Mouse (Mus musculus): ENCODE results near the gene Gpr84.

GRCm38 (mm10) chr15:103307125-103307524 is 3.3 kb downstream of the Gpr84 start:
- TF ChIP-seq TCF12 (IDR thresholded peaks at IDR 0.05; ENCODE audit: insufficient read depth, poor library complexity, severe bottlenecking) (no peak), USF1 (IDR thresholded peaks at IDR 0.05; ENCODE audit: low read depth) (no peak), MYOG (IDR thresholded peaks at IDR 0.05; ENCODE audit: control insufficient read depth in 1 of 3, insufficient read depth in 1 of 3, insufficient read length in 2 of 3, low read depth in 2 of 3) (no peak), REST (IDR thresholded peaks at IDR 0.05; ENCODE audit: insufficient read depth, insufficient read length) (no peak), POLR2A (IDR thresholded peaks at IDR 0.05; ENCODE audit: insufficient read length, low read depth) (no peak), MYOD1 (IDR thresholded peaks at IDR 0.05; ENCODE audit: control insufficient read depth in 1 of 3, insufficient read length in 2 of 3, low read depth in 2 of 3) (peak in 1 of 3 experiments; percentile 3), E2F4 (IDR thresholded peaks at IDR 0.05; ENCODE audit: insufficient read depth) (no peak), MAX (IDR thresholded peaks at IDR 0.05; ENCODE audit: low read depth) (no peak), POLR2AphosphoS2 (IDR thresholded peaks at IDR 0.05; ENCODE audit: insufficient read length, low read depth) (no peak), CEBPB (IDR thresholded peaks at IDR 0.05; ENCODE audit: insufficient read depth, poor library complexity, severe bottlenecking) (peak; percentile 61; the same call in 1 of the 2 replicates), SRF (IDR thresholded peaks at IDR 0.05; ENCODE audit: control insufficient read depth, insufficient read length, low read depth) (no peak)
